ENCODE assay signal across 16 mouse cellular contexts in genomic region chr17:83880174-83880710, GRCm38 (mm10). TPM values are rescaled to one million over a fixed set of nuclear protein-coding genes. Genes with fewer than 3 reads are reported as not detected.
"Had no signal": no experiment of that assay in that cellular context is flagged by ENCODE, and none has a peak within 500 bp of the region (broad histone marks: within the 10 kb centered on the region; RNA-seq: fewer than 3 reads in every experiment).

No protein-coding gene starts in this region.

- H3K4me2 ChIP-seq: limb, embryonic 15.5 days; liver, embryonic 12.5 days; midbrain, embryonic 13.5 days; neural tube, embryonic 13.5 days had no signal

- H3K27me3 ChIP-seq: limb, embryonic 15.5 days; liver, embryonic 12.5 days; midbrain, embryonic 13.5 days; neural tube, embryonic 13.5 days had no signal

- H3K4me1 ChIP-seq: limb, embryonic 15.5 days; liver, embryonic 12.5 days; midbrain, embryonic 13.5 days; neural tube, embryonic 13.5 days had no signal

- DNase-seq: kidney, adult 2 months; kidney, postnatal 36 days; layer of hippocampus, adult 9-11 months; layer of hippocampus, postnatal 36 days; retina, postnatal 1 day; right cerebral cortex, postnatal 4 days; spleen, adult 18-20 months; thymus, adult 18-20 months; thymus, postnatal 14 days had no signal

- H3K9ac ChIP-seq: limb, embryonic 15.5 days; liver, embryonic 12.5 days; midbrain, embryonic 13.5 days; neural tube, embryonic 13.5 days had no signal

- H3K27ac ChIP-seq: kidney, postnatal 0 days; limb, embryonic 15.5 days; liver, embryonic 12.5 days; midbrain, embryonic 13.5 days; neural tube, embryonic 13.5 days had no signal

- H3K9me3 ChIP-seq: limb, embryonic 15.5 days; liver, embryonic 12.5 days; neural tube, embryonic 13.5 days had no signal

- H3K4me3 ChIP-seq: limb, embryonic 15.5 days; liver, embryonic 12.5 days; midbrain, embryonic 13.5 days; neural tube, embryonic 13.5 days had no signal

- ATAC-seq: intestine, embryonic 16.5 days; liver, embryonic 12.5 days; midbrain, embryonic 13.5 days had no signal

- H3K36me3 ChIP-seq: limb, embryonic 15.5 days; liver, embryonic 12.5 days; midbrain, embryonic 13.5 days; neural tube, embryonic 13.5 days had no signal

RNA-seq across cellular contexts. Expression of gene Haao, which starts 32.5 kb away (rescaled TPM):
- total RNA-seq: layer of hippocampus, postnatal 36 days; left cerebral cortex, postnatal 25 days had no signal
- polyA plus RNA-seq: neural tube, embryonic 13.5 days had no signal
